Mouse (Mus musculus) kidney, adult 9 months (tissue): Measurements from ENCODE around the gene Gpr165.

Experiments
- DNase-seq: peaks from one replicate; pipeline ENCODE4 v3.0.0; 2022

Gpr165 gene

GRCm38 (mm10) chrX:96712907-96713774 is at the start of gene Gpr165:
Gene Gpr165 (plus strand): TSS chrX:96713441.
- DNase-seq, result no peak

- DNase-seq, result no peak
Observed at GRCm38 (mm10) chrX:96674871-96675270, 38.4 kb upstream of the Gpr165 start.
